ENCODE assay signal across 28 mouse cellular contexts in genomic region chr14:31594693-31595092, GRCm38 (mm10). TPM values are rescaled to one million over a fixed set of nuclear protein-coding genes. Genes with fewer than 3 reads are reported as not detected.
DNase-seq lines count a peak whose midpoint lies in the region; ATAC-seq lines count a peak whose summit lies in the region.
"Had no signal": no experiment of that assay in that cellular context is flagged by ENCODE, and none has a peak within 500 bp of the region (broad histone marks: within the 10 kb centered on the region; RNA-seq: fewer than 3 reads in every experiment).

No protein-coding gene starts in this region.

- H3K4me1 ChIP-seq in kidney, embryonic 15.5 days: no peaks in the 10 kb centered on the region
- peaks cover 3% of the 10 kb centered on the region; the same call in 1 of the 2 replicates for H3K4me1 ChIP-seq in liver, embryonic 15.5 days (replicated peaks)
- no peaks in the 10 kb centered on the region for H3K4me1 ChIP-seq in midbrain, embryonic 14.5 days (ENCODE audit: control insufficient read depth, insufficient read depth, low read length)
- H3K4me1 ChIP-seq: forebrain, embryonic 13.5 days; heart, embryonic 13.5 days; hindbrain, embryonic 15.5 days; limb, embryonic 15.5 days; lung, embryonic 15.5 days; midbrain, embryonic 10.5 days; neural tube, embryonic 13.5 days had no signal

- H3K36me3 ChIP-seq in kidney, embryonic 15.5 days: no peaks in the 10 kb centered on the region
- H3K36me3 ChIP-seq in liver, embryonic 15.5 days (replicated peaks): no peaks in the 10 kb centered on the region
- no peaks in the 10 kb centered on the region for H3K36me3 ChIP-seq in midbrain, embryonic 14.5 days (ENCODE audit: control insufficient read depth, insufficient read depth, low read length)
- H3K36me3 ChIP-seq: heart, embryonic 13.5 days; hindbrain, embryonic 15.5 days; limb, embryonic 10.5 days; limb, embryonic 15.5 days; lung, embryonic 15.5 days; midbrain, embryonic 10.5 days; neural tube, embryonic 13.5 days had no signal

- H3K27me3 ChIP-seq in kidney, embryonic 15.5 days: no peaks in the 10 kb centered on the region
- no peaks in the 10 kb centered on the region for H3K27me3 ChIP-seq in liver, embryonic 15.5 days
- H3K27me3 ChIP-seq in midbrain, embryonic 14.5 days (ENCODE audit: control insufficient read depth, insufficient read depth, low read length): no peaks in the 10 kb centered on the region
- H3K27me3 ChIP-seq: forebrain, embryonic 13.5 days; heart, embryonic 13.5 days; hindbrain, embryonic 15.5 days; limb, embryonic 15.5 days; lung, embryonic 15.5 days; neural tube, embryonic 13.5 days had no signal

- peak; percentile 67 for DNase-seq in kidney, adult 11 months
- no peak for DNase-seq in liver
- DNase-seq in kidney, postnatal 25 days: peak; percentile 49 to 85
- DNase-seq in right cerebral cortex, postnatal 25 days: no peak
- no peak for DNase-seq in midbrain, embryonic 14.5 days
- DNase-seq: adrenal gland, postnatal 25 days; cerebellum, adult 18-20 months; cerebellum, postnatal 10 days; gastrocnemius, postnatal 10 days; heart, postnatal 10 days; layer of hippocampus, postnatal 36 days; thymus, postnatal 4 days had no signal

- no peak overlapping the region for H3K4me2 ChIP-seq in kidney, embryonic 15.5 days
- H3K4me2 ChIP-seq in liver, embryonic 15.5 days: no peak overlapping the region
- H3K4me2 ChIP-seq in midbrain, embryonic 14.5 days (ENCODE audit: low read length): no peak overlapping the region
- H3K4me2 ChIP-seq: forebrain, embryonic 13.5 days; heart, embryonic 13.5 days; hindbrain, embryonic 15.5 days; limb, embryonic 15.5 days; lung, embryonic 15.5 days; neural tube, embryonic 13.5 days had no signal

- no peaks in the 10 kb centered on the region for H3K9me3 ChIP-seq in kidney, embryonic 15.5 days (replicated peaks)
- H3K9me3 ChIP-seq in liver, embryonic 15.5 days (replicated peaks): no peaks in the 10 kb centered on the region
- H3K9me3 ChIP-seq in midbrain, embryonic 14.5 days (ENCODE audit: control insufficient read depth, low read length): no peaks in the 10 kb centered on the region
- H3K9me3 ChIP-seq: forebrain, embryonic 13.5 days; heart, embryonic 13.5 days; hindbrain, embryonic 15.5 days; limb, embryonic 10.5 days; limb, embryonic 15.5 days; lung, embryonic 15.5 days; midbrain, embryonic 10.5 days; neural tube, embryonic 13.5 days had no signal

- 68% methylated on average over 3 of the region's 3 CpGs for WGBS in kidney, embryonic 15.5 days
- WGBS in liver, embryonic 15.5 days (ENCODE audit: insufficient replicate concordance): 51% methylated on average over 3 of the region's 3 CpGs
- WGBS in midbrain, embryonic 14.5 days: 78% methylated on average over 3 of the region's 3 CpGs

- no peak for ATAC-seq in kidney, embryonic 15.5 days (replicated peaks; ENCODE audit: low FRiP score)
- peak; percentile 75 for ATAC-seq in liver, embryonic 15.5 days (ENCODE audit: insufficient read depth)
- ATAC-seq in midbrain, embryonic 14.5 days (ENCODE audit: low FRiP score, low TSS enrichment): no peak
- ATAC-seq: forebrain, embryonic 13.5 days; midbrain, embryonic 16.5 days had no signal

- H3K27ac ChIP-seq in kidney, embryonic 15.5 days: no peak overlapping the region
- H3K27ac ChIP-seq in liver, embryonic 15.5 days (replicated peaks): no peak overlapping the region
- no peak overlapping the region for H3K27ac ChIP-seq in midbrain, embryonic 14.5 days (replicated peaks; ENCODE audit: low read depth, low read length)
- H3K27ac ChIP-seq: forebrain, embryonic 13.5 days; heart, embryonic 13.5 days; hindbrain, embryonic 15.5 days; limb, embryonic 10.5 days; limb, embryonic 15.5 days; lung, embryonic 15.5 days; midbrain, embryonic 10.5 days; neural tube, embryonic 13.5 days had no signal

- H3K9ac ChIP-seq in kidney, embryonic 15.5 days: no peak overlapping the region
- H3K9ac ChIP-seq in liver, embryonic 15.5 days: no peak overlapping the region
- H3K9ac ChIP-seq in midbrain, embryonic 14.5 days (replicated peaks; ENCODE audit: low read length): no peak overlapping the region
- H3K9ac ChIP-seq: forebrain, embryonic 13.5 days; heart, embryonic 13.5 days; hindbrain, embryonic 15.5 days; limb, embryonic 15.5 days; lung, embryonic 15.5 days; neural tube, embryonic 13.5 days had no signal

- no peak overlapping the region for H3K4me3 ChIP-seq in kidney, embryonic 15.5 days (replicated peaks)
- no peak overlapping the region for H3K4me3 ChIP-seq in liver, embryonic 15.5 days (replicated peaks)
- H3K4me3 ChIP-seq in midbrain, embryonic 14.5 days (replicated peaks; ENCODE audit: low read depth, low read length): no peak overlapping the region
- H3K4me3 ChIP-seq: forebrain, embryonic 13.5 days; heart, embryonic 13.5 days; hindbrain, embryonic 15.5 days; limb, embryonic 10.5 days; limb, embryonic 15.5 days; lung, embryonic 15.5 days; midbrain, embryonic 10.5 days; myocyte; neural tube, embryonic 13.5 days had no signal

RNA-seq across cellular contexts. Expression of gene Colq, which starts 3.5 kb away (rescaled TPM):
- polyA plus RNA-seq in kidney, embryonic 15.5 days (2015; fragmentation: Nextera tagmentation; extraction: Ambion mirVana): 2.5 and 2.8 TPM in 2 replicates
- polyA plus RNA-seq in liver, embryonic 15.5 days (2015; fragmentation: Nextera tagmentation; extraction: Ambion mirVana): 0.28 and 0.50 TPM in 2 replicates
- polyA plus RNA-seq in midbrain, embryonic 14.5 days (2014; fragmentation: Nextera tagmentation; extraction: Ambion mirVana): not detected in 2 replicates
- polyA plus RNA-seq: forebrain, embryonic 13.5 days; midbrain, embryonic 16.5 days had no signal

RNA-seq across cellular contexts. Expression of gene Gm49387, which starts 46.0 kb away (rescaled TPM):
- 2.7 and 3.2 TPM in 2 replicates for polyA plus RNA-seq in kidney, embryonic 15.5 days (2015; fragmentation: Nextera tagmentation; extraction: Ambion mirVana)
- 2.9 and 3.6 TPM in 2 replicates for polyA plus RNA-seq in liver, embryonic 15.5 days (2015; fragmentation: Nextera tagmentation; extraction: Ambion mirVana)
- polyA plus RNA-seq in midbrain, embryonic 14.5 days (2014; fragmentation: Nextera tagmentation; extraction: Ambion mirVana): 1.3 TPM in 1 of 2 replicates, not detected in the other
- polyA plus RNA-seq: brain, embryonic 14.5 days; forebrain, embryonic 13.5 days; gonadal fat pad, adult 2 months; heart, embryonic 13.5 days; hindbrain, embryonic 15.5 days; large intestine, adult 2 months; midbrain, embryonic 16.5 days; myocyte; small intestine, adult 2 months had no signal

RNA-seq across cellular contexts. Expression of gene Btd, which starts 46.1 kb away (rescaled TPM):
- 36.4 and 39.4 TPM in 2 replicates for polyA plus RNA-seq in kidney, embryonic 15.5 days (2015; fragmentation: Nextera tagmentation; extraction: Ambion mirVana)
- 11.6 and 13.2 TPM in 2 replicates for polyA plus RNA-seq in liver, embryonic 15.5 days (2015; fragmentation: Nextera tagmentation; extraction: Ambion mirVana)
- polyA plus RNA-seq in midbrain, embryonic 14.5 days (2014; fragmentation: Nextera tagmentation; extraction: Ambion mirVana): 11.7 and 11.9 TPM in 2 replicates

RNA-seq across cellular contexts. Expression of gene Hacl1, which starts 46.4 kb away (rescaled TPM):
- 20.3 and 24.4 TPM in 2 replicates for polyA plus RNA-seq in kidney, embryonic 15.5 days (2015; fragmentation: Nextera tagmentation; extraction: Ambion mirVana)
- polyA plus RNA-seq in liver, embryonic 15.5 days (2015; fragmentation: Nextera tagmentation; extraction: Ambion mirVana): 11.4 and 12.7 TPM in 2 replicates
- 5.6 and 8.0 TPM in 2 replicates for polyA plus RNA-seq in midbrain, embryonic 14.5 days (2014; fragmentation: Nextera tagmentation; extraction: Ambion mirVana)

Comparison
In these comparisons a context has a peak if more than half of its experiments do, and no peak if none do; other contexts are left out.
1. DNase-seq: peak in kidney, adult 11 months (single experiment) and kidney, postnatal 25 days (2 of 2); none in liver (single experiment), right cerebral cortex, postnatal 25 days (single experiment) and midbrain, embryonic 14.5 days (single experiment).